Mouse (Mus musculus): ENCODE results near the gene Hist1h2an.

DNA sequence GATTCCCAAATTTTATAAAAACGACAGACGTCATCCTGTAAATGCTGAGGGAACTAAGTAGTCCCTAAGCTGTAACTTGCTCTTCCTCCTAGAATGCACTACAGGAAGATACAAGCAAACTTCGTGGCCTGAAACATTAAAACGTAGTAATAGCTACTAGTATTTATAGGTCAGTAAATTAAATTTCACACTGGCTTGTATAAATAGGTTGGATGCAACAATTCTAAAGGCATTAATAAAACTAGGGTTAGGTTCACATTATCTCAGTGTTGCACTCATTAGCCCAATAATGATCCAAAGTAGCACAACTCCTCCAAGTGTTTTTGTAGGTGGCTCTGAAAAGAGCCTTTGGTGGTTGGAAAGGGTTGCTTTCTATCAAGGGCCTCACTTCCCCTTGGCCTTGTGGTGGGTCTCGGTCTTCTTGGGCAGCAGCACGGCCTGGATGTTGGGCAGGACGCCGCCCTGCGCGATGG, 33.9 kb downstream of the Hist1h2an start:
- TF ChIP-seq CTCF (IDR thresholded peaks at IDR 0.05; ENCODE audit: low read depth, low read length) = no peak
- no peak for TF ChIP-seq POLR2A (IDR thresholded peaks at IDR 0.05; ENCODE audit: borderline replicate concordance, low read depth, low read length)

All from bone marrow macrophage, adult 2 months (primary cell).